Mouse (Mus musculus): Measurements from ENCODE around the gene Ppp1r9b.

GRCm38 (mm10) chr11:94979462-94980179, 11.2 kb upstream of the Ppp1r9b start:
- TF ChIP-seq CTCF (IDR thresholded peaks at IDR 0.05; ENCODE audit: insufficient read depth, low read depth, low read length) (no peak), POLR2A (IDR thresholded peaks at IDR 0.05; ENCODE audit: insufficient read depth, low read depth, low read length) (no peak)
